Mouse (Mus musculus): ENCODE data around the gene Pank3. TPM values are rescaled to one million over a fixed set of nuclear protein-coding genes. Genes with fewer than 3 reads are reported as not detected.
A peak's percentile ranks its signal among the peaks of the same experiment; 100 is the strongest.
"Not testable (repeated sequence)": the region's sequence is repeated elsewhere in the genome, so short reads cannot be mapped to it uniquely, and the experiment has no call there.

Pank3 gene
- polyA plus RNA-seq, 1 experiment from 2014 or later, result 13.1 TPM

GRCm38 (mm10) chr11:35840282-35840681 is 71.0 kb downstream of the Pank3 start:
- Histone ChIP-seq H3K9ac (ENCODE audit: low read depth, low read length) (no peak overlapping the region), H3K4me3 (ENCODE audit: low read depth, low read length) (no peak overlapping the region), H3K4me2 (no peak overlapping the region), H3K9me3 (replicated peaks; ENCODE audit: control insufficient read depth, low read length) (no peaks in the 10 kb centered on the region), H3K4me1 (ENCODE audit: control insufficient read depth, insufficient read depth, low read length) (peaks cover 4% of the 10 kb centered on the region; the same call in 1 of the 2 replicates), H3K36me3 (ENCODE audit: control insufficient read depth, insufficient read depth, low read length) (no peaks in the 10 kb centered on the region), H3K27me3 (ENCODE audit: control insufficient read depth, insufficient read depth, low read length) (no peaks in the 10 kb centered on the region), H3K27ac (ENCODE audit: low read depth, low read length) (no peak overlapping the region)
- ATAC-seq (replicated peaks; ENCODE audit: insufficient number of reproducible peaks, low FRiP score, low TSS enrichment), result no peak
- WGBS (ENCODE audit: insufficient replicate concordance), result 76% methylated on average over 7 of the region's 7 CpGs

- H3K9me3 ChIP-seq (replicated peaks; ENCODE audit: control insufficient read depth, low read length); H3K27me3 ChIP-seq (ENCODE audit: control insufficient read depth, insufficient read depth, low read length); H3K36me3 ChIP-seq (ENCODE audit: control insufficient read depth, insufficient read depth, low read length); H3K9ac ChIP-seq (ENCODE audit: low read depth, low read length); H3K4me2 ChIP-seq; H3K4me3 ChIP-seq (ENCODE audit: low read depth, low read length); H3K27ac ChIP-seq (ENCODE audit: low read depth, low read length); ATAC-seq (replicated peaks; ENCODE audit: insufficient number of reproducible peaks, low FRiP score, low TSS enrichment); H3K4me1 ChIP-seq (ENCODE audit: control insufficient read depth, insufficient read depth, low read length): not testable (repeated sequence)
- 85% methylated on average over 4 of the region's 4 CpGs for WGBS (ENCODE audit: insufficient replicate concordance)
Measured at GRCm38 (mm10) chr11:35840806-35841205, 71.5 kb downstream of the Pank3 start.

MicroRNAs encoded within 50 kb of the gene (microRNA counts, 519-probe panel; counts per million panel counts)
- 6,562 counts per million, percentile 86 among the panel's probes with 10 or more counts for microRNA mmu-miR-103

Small RNA genes within 50 kb of the gene (microRNA-seq; reads per million reads assigned to microRNA genes)
- gene Mir103-1 (ENCODE audit: borderline number of aligned reads), result 4.0 reads per million, percentile 35 among the genes with 10 or more reads in this experiment

Other genes with a start within 250 kb of the Pank3 start
- gene Fbll1, start 29.4 kb downstream of the Pank3 start, polyA plus RNA-seq (2014; fragmentation: Nextera tagmentation; extraction: Ambion mirVana), result not detected in 2 replicates
- 82.4 and 89.2 TPM in 2 replicates for gene Rars, start 65.0 kb downstream of the Pank3 start, polyA plus RNA-seq (2014; fragmentation: Nextera tagmentation; extraction: Ambion mirVana)
- 2.5 and 2.9 TPM in 2 replicates for gene Wwc1, start 211.0 kb downstream of the Pank3 start, polyA plus RNA-seq (2014; fragmentation: Nextera tagmentation; extraction: Ambion mirVana)